Mouse (Mus musculus) testis, adult 2 months (tissue): Measurements from ENCODE around the gene Cpsf4l.

ENCODE experiments used
- CTCF ChIP-seq: fragments of 200-500 bp; IDR thresholded peaks from 2 replicates; pipeline ENCODE4 v1.5.1; 2012; ENCODE audit warnings: low read depth, mild to moderate bottlenecking, inconsistent platforms, low read length, moderate library complexity; ENCODE audit not compliant: control insufficient read depth, insufficient read depth, insufficient replicate concordance
- POLR2A ChIP-seq: fragments of 200-500 bp; IDR thresholded peaks from 2 replicates; pipeline ENCODE4 v1.6.1; 2012; ENCODE audit warnings: low read depth, mild to moderate bottlenecking, inconsistent platforms, low read length, moderate library complexity; ENCODE audit not compliant: control insufficient read depth

DNA sequence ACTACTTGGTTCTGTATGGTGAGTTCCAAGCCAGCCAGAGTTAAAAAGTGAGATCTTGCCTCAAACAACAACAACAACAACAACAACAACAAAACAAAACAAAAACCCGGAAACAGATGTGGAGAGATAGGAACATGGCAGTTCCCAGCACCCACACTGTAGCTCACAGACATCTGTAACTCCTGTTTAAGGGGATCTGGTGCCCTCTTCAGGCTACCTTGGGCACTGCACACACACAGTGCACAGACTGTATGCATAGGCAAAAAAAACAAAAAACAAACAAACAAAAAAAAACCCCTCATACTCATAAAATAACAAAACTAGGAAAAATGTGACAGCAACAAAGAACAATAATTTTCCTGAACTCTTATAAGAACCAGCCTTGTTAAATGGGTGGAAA, 33.2 kb upstream of the Cpsf4l start:
- peak; percentile 36; the same call in 1 of the 2 replicates for TF ChIP-seq CTCF
- no peak for TF ChIP-seq POLR2A
